Mouse (Mus musculus): Measurements from ENCODE around the gene Dennd2a.

DNA sequence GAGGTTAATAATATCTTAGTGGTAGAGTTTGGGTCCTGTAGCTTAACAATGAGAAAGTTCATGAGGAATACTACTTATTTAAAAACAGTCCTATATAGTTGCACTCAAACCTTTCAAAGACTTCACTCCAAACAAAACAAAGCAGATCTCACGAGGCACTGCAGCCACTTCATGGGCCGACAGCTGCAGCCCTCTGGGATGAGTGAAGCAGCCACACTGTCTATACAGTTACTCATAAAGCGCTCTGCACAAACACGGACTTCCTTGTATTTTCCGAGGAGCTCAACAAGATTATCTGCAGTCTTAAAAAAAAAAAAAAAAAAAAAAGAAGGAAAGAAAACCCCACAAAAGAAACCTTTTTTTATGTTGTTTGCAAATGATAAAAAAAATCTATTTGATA is 49.7 kb upstream of the Dennd2a start:
- TF ChIP-seq CTCF (IDR thresholded peaks at IDR 0.05; ENCODE audit: low read depth) (no peak), EP300 (optimal IDR thresholded peaks at IDR 0.05) (no peak)
